Mouse (Mus musculus): ENCODE measurements around the gene Gm10337. TPM values are rescaled to one million over a fixed set of nuclear protein-coding genes. Genes with fewer than 3 reads are reported as not detected.

Gm10337 gene
- polyA plus RNA-seq, 1 experiment from 2014 or later: not detected

DNA sequence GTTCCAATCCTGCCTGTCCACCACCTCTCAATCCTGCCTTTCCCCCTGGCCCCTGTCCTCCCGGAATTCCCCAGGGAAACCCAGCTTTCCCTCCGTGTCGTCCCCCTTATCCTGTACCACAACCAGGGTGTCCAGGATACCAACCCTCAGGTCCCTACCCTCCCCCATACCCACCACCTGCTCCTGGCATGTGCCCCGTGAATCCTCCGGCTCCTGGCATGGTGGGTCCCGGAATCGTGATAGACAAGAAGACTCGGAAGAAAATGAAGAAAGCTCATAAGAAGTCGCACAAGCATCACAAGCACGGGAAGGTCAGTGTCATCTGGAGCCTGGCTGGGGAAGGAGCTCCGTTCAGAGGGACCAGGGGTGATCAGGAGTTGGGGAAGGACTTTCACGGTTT lies 43.1 kb upstream of the Gm10337 start:
- peak overlapping the region; percentile 90 for H3K4me2 ChIP-seq (ENCODE audit: low read depth, low read length)

GRCm38 (mm10) chr15:102460971-102461370 lies 42.6 kb upstream of the Gm10337 start:
- Histone ChIP-seq H3K36me3 (replicated peaks; ENCODE audit: insufficient read depth, low read length) (peaks cover 27% of the 10 kb centered on the region), H3K9me3 (ENCODE audit: low read length) (no peaks in the 10 kb centered on the region), H3K9ac (replicated peaks) (peak overlapping the region; percentile 64), H3K4me1 (ENCODE audit: insufficient read depth) (peaks cover 34% of the 10 kb centered on the region), H3K27me3 (ENCODE audit: insufficient read depth, low read length) (no peaks in the 10 kb centered on the region), H3K27ac (ENCODE audit: low read depth) (peak overlapping the region; percentile 80), H3K4me3 (ENCODE audit: low read depth, low read length) (peak overlapping the region; percentile 59), H3K4me2 (ENCODE audit: low read depth, low read length) (peak overlapping the region; percentile 90)
- DNase-seq (peak; percentile 15), ATAC-seq (peak; percentile 28; the same call in 1 of the 2 replicates)
- WGBS (ENCODE audit: insufficient replicate concordance): 21% methylated on average over 4 of the region's 4 CpGs
- no peak for TF ChIP-seq CTCF (IDR thresholded peaks at IDR 0.05; ENCODE audit: low read depth)
- TF ChIP-seq EP300 (IDR thresholded peaks at IDR 0.05; ENCODE audit: low read depth): no peak

More for the DNA sequence above, 43.1 kb upstream of the Gm10337 start:
- ATAC-seq (no peak), DNase-seq (peak; percentile 18)
- TF ChIP-seq EP300 (IDR thresholded peaks at IDR 0.05; ENCODE audit: low read depth) (no peak), CTCF (IDR thresholded peaks at IDR 0.05; ENCODE audit: low read depth) (no peak)
- H3K27me3 ChIP-seq (ENCODE audit: insufficient read depth, low read length): no peaks in the 10 kb centered on the region
- peaks cover 27% of the 10 kb centered on the region for H3K36me3 ChIP-seq (replicated peaks; ENCODE audit: insufficient read depth, low read length)
- H3K27ac ChIP-seq (ENCODE audit: low read depth): peak overlapping the region; percentile 80
- H3K4me1 ChIP-seq (ENCODE audit: insufficient read depth): peaks cover 34% of the 10 kb centered on the region
- 62% methylated on average over 12 of the region's 12 CpGs for WGBS (ENCODE audit: insufficient replicate concordance)
- H3K9me3 ChIP-seq (ENCODE audit: low read length): no peaks in the 10 kb centered on the region
- H3K4me3 ChIP-seq (ENCODE audit: low read depth, low read length): peak overlapping the region; percentile 59
- H3K9ac ChIP-seq (replicated peaks): peak overlapping the region; percentile 64

GRCm38 (mm10) chr15:102461430-102462075 lies 42.0 kb upstream of the Gm10337 start:
- Histone ChIP-seq H3K27ac (ENCODE audit: low read depth) (peak overlapping the region; percentile 80), H3K4me3 (ENCODE audit: low read depth, low read length) (peak overlapping the region; percentile 59), H3K9me3 (ENCODE audit: low read length) (no peaks in the 10 kb centered on the region), H3K9ac (replicated peaks) (peak overlapping the region; percentile 64; the same call in 1 of the 2 replicates), H3K4me2 (ENCODE audit: low read depth, low read length) (peak overlapping the region; percentile 90), H3K27me3 (ENCODE audit: insufficient read depth, low read length) (no peaks in the 10 kb centered on the region), H3K4me1 (ENCODE audit: insufficient read depth) (peaks cover 34% of the 10 kb centered on the region), H3K36me3 (replicated peaks; ENCODE audit: insufficient read depth, low read length) (peaks cover 27% of the 10 kb centered on the region)
- DNase-seq (no peak), ATAC-seq (no peak)
- TF ChIP-seq CTCF (IDR thresholded peaks at IDR 0.05; ENCODE audit: low read depth) (no peak), EP300 (IDR thresholded peaks at IDR 0.05; ENCODE audit: low read depth) (no peak)
- WGBS (ENCODE audit: insufficient replicate concordance): 75% methylated on average over 9 of the region's 9 CpGs

DNA sequence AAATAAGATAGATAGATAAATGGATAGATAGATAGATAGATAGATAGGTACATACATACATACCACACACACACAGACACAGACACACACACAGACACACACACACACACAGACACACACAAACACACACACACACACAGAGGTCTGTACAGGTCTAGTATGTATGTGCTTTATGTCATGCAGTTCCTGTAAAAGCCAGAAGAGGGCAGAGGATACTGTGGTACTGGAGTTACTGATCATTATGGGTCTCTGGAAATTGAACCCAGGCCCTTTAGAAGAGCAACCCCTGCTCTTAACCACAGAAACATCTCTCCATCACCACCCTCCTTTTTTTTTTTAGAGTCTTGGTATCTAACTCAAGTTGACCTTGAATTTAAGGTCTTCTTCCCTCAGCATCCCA lies 39.9 kb upstream of the Gm10337 start:
- Histone ChIP-seq H3K4me3 (ENCODE audit: low read depth, low read length) (no peak overlapping the region), H3K4me2 (ENCODE audit: low read depth, low read length) (no peak overlapping the region), H3K27ac (ENCODE audit: low read depth) (no peak overlapping the region), H3K36me3 (replicated peaks; ENCODE audit: insufficient read depth, low read length) (peaks cover 27% of the 10 kb centered on the region), H3K9me3 (ENCODE audit: low read length) (no peaks in the 10 kb centered on the region), H3K27me3 (ENCODE audit: insufficient read depth, low read length) (no peaks in the 10 kb centered on the region), H3K4me1 (ENCODE audit: insufficient read depth) (peaks cover 26% of the 10 kb centered on the region), H3K9ac (replicated peaks) (no peak overlapping the region)
- TF ChIP-seq CTCF (IDR thresholded peaks at IDR 0.05; ENCODE audit: low read depth) (peak; percentile 75), EP300 (IDR thresholded peaks at IDR 0.05; ENCODE audit: low read depth) (no peak)
- no peak for DNase-seq
- ATAC-seq: no peak

- TF ChIP-seq EP300 (IDR thresholded peaks at IDR 0.05; ENCODE audit: low read depth) (no peak), CTCF (IDR thresholded peaks at IDR 0.05; ENCODE audit: low read depth) (no peak)
- no peak overlapping the region for H3K4me3 ChIP-seq (ENCODE audit: low read depth, low read length)
- H3K9me3 ChIP-seq (ENCODE audit: low read length): no peaks in the 10 kb centered on the region
- peaks cover 18% of the 10 kb centered on the region for H3K36me3 ChIP-seq (replicated peaks; ENCODE audit: insufficient read depth, low read length)
- H3K4me1 ChIP-seq (ENCODE audit: insufficient read depth): peaks cover 10% of the 10 kb centered on the region; the same call in 1 of the 2 replicates
- no peak overlapping the region for H3K4me2 ChIP-seq (ENCODE audit: low read depth, low read length)
- H3K27ac ChIP-seq (ENCODE audit: low read depth): no peak overlapping the region
- DNase-seq (no peak), ATAC-seq (no peak)
- H3K9ac ChIP-seq (replicated peaks): no peak overlapping the region
- WGBS (ENCODE audit: insufficient replicate concordance): 96% methylated on average over 9 of the region's 9 CpGs
- H3K27me3 ChIP-seq (ENCODE audit: insufficient read depth, low read length): no peaks in the 10 kb centered on the region
Observed at GRCm38 (mm10) chr15:102468675-102469370, 34.7 kb upstream of the Gm10337 start.

DNA sequence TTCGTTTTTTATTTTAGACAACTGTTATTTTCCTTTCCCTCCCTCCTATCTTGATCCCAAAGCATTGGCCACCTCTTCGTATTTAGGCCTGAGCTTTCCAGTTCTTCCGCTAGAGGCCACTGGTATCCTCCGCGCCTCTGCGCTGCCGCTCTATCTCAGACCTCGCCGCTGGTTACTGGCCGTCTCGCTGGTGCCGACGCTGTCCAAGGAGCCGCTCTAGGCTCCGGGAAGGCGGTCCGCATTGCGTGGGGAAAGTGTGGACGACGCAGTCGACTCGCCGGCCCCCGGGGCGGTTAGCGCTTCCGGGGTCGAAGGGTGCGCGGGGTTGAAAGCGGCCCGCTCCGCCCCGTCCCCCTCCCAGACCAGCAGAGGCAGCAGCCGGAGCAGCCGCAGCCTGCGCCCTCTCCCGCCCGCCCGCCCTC lies 33.3 kb upstream of the Gm10337 start, which contains the start of gene Pcbp2:
Pcbp2 (plus strand) TSS at position 357 of the 422 bp plus-strand sequence.
- ATAC-seq: peak; percentile 97
- peak within 1 kb of the TSS; percentile 99 for H3K4me3 ChIP-seq (ENCODE audit: low read depth, low read length)
- 3% methylated on average over 34 of the region's 40 CpGs for WGBS (ENCODE audit: insufficient replicate concordance)
- peak within 1 kb of the TSS; percentile 97 for H3K9ac ChIP-seq (replicated peaks)
- H3K4me2 ChIP-seq (ENCODE audit: low read depth, low read length): peak within 1 kb of the TSS; percentile 76
- H3K27me3 ChIP-seq (ENCODE audit: insufficient read depth, low read length): no peaks in the 10 kb centered on the region
- peak; percentile 96 for DNase-seq
- peak; percentile 96 for TF ChIP-seq CTCF (IDR thresholded peaks at IDR 0.05; ENCODE audit: low read depth)
- TF ChIP-seq EP300 (IDR thresholded peaks at IDR 0.05; ENCODE audit: low read depth): peak; percentile 62
- H3K36me3 ChIP-seq (replicated peaks; ENCODE audit: insufficient read depth, low read length): peaks cover 25% of the 10 kb centered on the region
- no peaks in the 10 kb centered on the region for H3K9me3 ChIP-seq (ENCODE audit: low read length)
- H3K27ac ChIP-seq (ENCODE audit: low read depth): peak within 1 kb of the TSS; percentile 98
- H3K4me1 ChIP-seq (ENCODE audit: insufficient read depth): peaks cover 10% of the 10 kb centered on the region; the same call in 1 of the 2 replicates
